Mouse (Mus musculus): ENCODE data around the gene Spag5. TPM values are rescaled to one million over a fixed set of nuclear protein-coding genes. Genes with fewer than 3 reads are reported as not detected.

The Spag5 gene
- total RNA-seq (2021) (under 1 TPM; 0.27 to 0.42 TPM), polyA plus RNA-seq (2012; rRNA removed) (0.64 and 0.94 TPM in 2 replicates)
- long read RNA-seq, result 0 reads

DNA sequence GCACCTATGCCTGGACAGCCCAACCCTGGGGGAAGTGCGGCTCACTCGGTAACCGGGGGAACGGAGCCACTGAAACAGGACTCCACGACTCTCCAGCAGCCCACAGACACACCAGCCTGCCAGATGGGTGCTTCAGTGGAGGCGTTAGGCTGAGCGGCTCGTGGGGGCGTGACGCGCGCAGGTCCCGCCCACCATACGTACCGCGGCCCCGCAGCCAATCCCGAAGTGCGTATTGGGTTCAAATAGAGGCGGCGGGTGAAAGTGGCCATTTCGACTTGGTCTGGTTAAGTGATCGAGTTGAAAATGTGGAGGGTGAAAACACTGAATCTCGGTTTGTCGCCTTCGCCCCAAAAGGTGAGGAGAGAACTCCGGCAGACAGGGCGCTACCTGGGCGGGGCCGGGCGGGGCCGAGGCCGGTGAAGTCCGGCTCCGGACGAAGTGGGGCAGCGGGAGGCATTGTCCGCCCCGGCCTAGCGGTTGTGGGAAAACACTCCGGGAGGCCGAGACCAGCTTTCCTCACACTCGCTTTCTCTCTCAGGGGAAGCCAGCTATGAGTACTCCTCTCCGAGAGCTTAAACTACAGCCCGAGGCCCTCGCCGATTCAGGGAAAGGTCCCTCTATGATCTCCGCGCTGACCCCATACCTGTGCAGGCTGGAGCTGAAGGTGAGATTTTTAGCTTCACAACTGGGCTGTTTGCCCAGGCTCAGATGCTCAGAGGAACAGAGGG, at the start of gene Spag5:
Spag5 (plus strand) TSS at position 173 of the 728 bp plus-strand sequence.
- Histone ChIP-seq H3K4me3 (peak within 1 kb of the TSS; percentile 73), H3K4me1 (ENCODE audit: control insufficient read depth, insufficient read depth, low read length) (no peaks in the 10 kb centered on the region), H3K9ac (ENCODE audit: low read depth, low read length) (peak within 1 kb of the TSS; percentile 66), H3K27me3 (ENCODE audit: control insufficient read depth, insufficient read depth, low read length) (no peaks in the 10 kb centered on the region), H3K27ac (no peak within 1 kb of the TSS; the same call in 1 of the 2 replicates), H3K79me2 (replicated peaks; ENCODE audit: control insufficient read depth, insufficient read depth, low read length) (no peaks in the 10 kb centered on the region), H3K36me3 (ENCODE audit: control insufficient read depth, insufficient read depth, low read length) (no peaks in the 10 kb centered on the region)
- intact Hi-C loops (cut with DNase I), result loop anchor here (5.0 kb wide), 1 partner anchor 46 kb away; no protein-coding TSS in a partner anchor
- under 1% methylated on average over 49 of the region's 49 CpGs for WGBS
- TF ChIP-seq CTCF (IDR thresholded peaks at IDR 0.05), result no peak
- TF ChIP-seq EP300 (IDR thresholded peaks at IDR 0.05; ENCODE audit: insufficient read depth, low read depth, low read length), result no peak
- no peak for TF ChIP-seq POLR2A (IDR thresholded peaks at IDR 0.05; ENCODE audit: insufficient read depth, low read depth, low read length)
- DNase-seq, result peak; percentile 91 to 92

DNA sequence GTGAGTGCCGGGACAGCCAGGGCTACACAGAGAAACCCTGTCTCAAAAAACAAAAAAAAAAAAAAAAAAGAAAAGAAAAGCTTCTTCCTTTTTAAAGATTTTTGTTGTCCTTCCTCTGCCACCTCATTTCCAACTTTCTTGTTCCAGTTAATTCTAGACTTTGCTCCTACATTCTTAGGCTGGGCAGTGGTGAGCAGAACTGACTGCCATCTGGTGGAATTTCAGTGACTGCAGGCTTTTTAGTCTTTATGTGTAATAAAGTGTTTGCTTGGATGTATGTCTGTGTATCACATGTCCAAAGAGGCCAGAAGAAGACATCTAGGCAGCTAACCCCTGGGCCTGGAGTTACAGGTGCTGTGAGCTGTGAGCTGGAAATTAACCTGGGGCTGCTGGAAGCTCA, 44.7 kb upstream of the Spag5 start:
- DNase-seq, result no peak

DNA sequence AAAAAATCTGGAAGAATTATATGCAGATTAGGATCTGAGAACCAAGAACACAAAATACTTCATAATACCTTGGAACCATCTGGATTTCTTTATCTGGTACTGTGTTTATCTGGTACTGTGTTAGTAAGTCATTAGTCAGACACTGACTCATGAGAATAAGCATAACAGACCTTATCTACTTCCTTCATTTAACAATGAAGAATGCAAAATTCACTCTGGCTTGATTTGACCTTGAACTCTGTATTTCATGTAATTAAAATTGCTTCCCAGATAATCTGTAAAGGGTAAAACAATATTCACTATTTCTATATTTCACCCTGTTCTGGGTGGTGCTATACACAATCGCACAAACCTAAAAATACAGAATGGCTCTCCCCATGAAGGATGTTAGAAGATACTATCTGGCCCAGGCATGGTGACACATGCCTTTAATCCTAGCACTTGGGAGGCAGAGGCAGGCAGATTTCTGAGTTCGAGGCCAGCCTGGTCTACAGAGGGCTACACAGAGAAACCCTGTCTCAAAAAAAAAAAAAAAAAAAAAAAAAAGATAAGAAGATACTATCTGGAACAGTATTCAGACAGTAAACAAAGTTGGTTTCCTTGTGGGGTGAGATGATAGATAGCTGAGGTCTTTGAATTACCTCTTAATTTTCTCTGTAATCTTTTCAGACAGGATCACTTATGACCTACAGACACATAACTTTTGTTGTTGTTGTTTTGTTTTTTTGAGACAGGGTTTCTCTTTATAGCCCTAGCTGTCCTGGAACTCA, 40.7 kb upstream of the Spag5 start:
- Histone ChIP-seq H3K27me3 (ENCODE audit: control insufficient read depth, insufficient read depth, low read length) (no peaks in the 10 kb centered on the region), H3K4me3 (peak overlapping the region; percentile 39), H3K79me2 (replicated peaks; ENCODE audit: control insufficient read depth, insufficient read depth, low read length) (peaks cover 1% of the 10 kb centered on the region; the same call in 1 of the 2 replicates), H3K36me3 (ENCODE audit: control insufficient read depth, insufficient read depth, low read length) (peaks cover 27% of the 10 kb centered on the region), H3K27ac (peak overlapping the region; percentile 48; the same call in 1 of the 2 replicates), H3K4me1 (ENCODE audit: control insufficient read depth, insufficient read depth, low read length) (peaks cover 1% of the 10 kb centered on the region), H3K9ac (ENCODE audit: low read depth, low read length) (no peak overlapping the region)
- TF ChIP-seq CTCF (IDR thresholded peaks at IDR 0.05) (no peak), EP300 (IDR thresholded peaks at IDR 0.05; ENCODE audit: insufficient read depth, low read depth, low read length) (no peak), POLR2A (IDR thresholded peaks at IDR 0.05; ENCODE audit: insufficient read depth, low read depth, low read length) (no peak)
- 78% methylated on average over 2 of the region's 2 CpGs for WGBS
- intact Hi-C loops (cut with DNase I), result loop anchor here (1.0 to 5.0 kb wide), 3 partner anchors 14 to 87 kb away; partner anchors contain the start of gene Pigs
- DNase-seq, result no peak

More for the DNA sequence above, 44.7 kb upstream of the Spag5 start:
- Histone ChIP-seq H3K9ac (ENCODE audit: low read depth, low read length) (no peak overlapping the region), H3K4me3 (no peak overlapping the region), H3K27ac (no peak overlapping the region), H3K4me1 (ENCODE audit: control insufficient read depth, insufficient read depth, low read length) (no peaks in the 10 kb centered on the region), H3K36me3 (ENCODE audit: control insufficient read depth, insufficient read depth, low read length) (no peaks in the 10 kb centered on the region), H3K27me3 (ENCODE audit: control insufficient read depth, insufficient read depth, low read length) (no peaks in the 10 kb centered on the region), H3K79me2 (replicated peaks; ENCODE audit: control insufficient read depth, insufficient read depth, low read length) (0 out of 2 replicates have a peak, but pooled peaks cover 1% of the 10 kb centered on the region)
- 100% methylated on average over 1 of the region's 1 CpGs for WGBS
- intact Hi-C loops (cut with DNase I), result no loop called here
- no peak for TF ChIP-seq EP300 (IDR thresholded peaks at IDR 0.05; ENCODE audit: insufficient read depth, low read depth, low read length)
- peak; percentile 39 for TF ChIP-seq CTCF (IDR thresholded peaks at IDR 0.05)
- no peak for TF ChIP-seq POLR2A (IDR thresholded peaks at IDR 0.05; ENCODE audit: insufficient read depth, low read depth, low read length)

DNA sequence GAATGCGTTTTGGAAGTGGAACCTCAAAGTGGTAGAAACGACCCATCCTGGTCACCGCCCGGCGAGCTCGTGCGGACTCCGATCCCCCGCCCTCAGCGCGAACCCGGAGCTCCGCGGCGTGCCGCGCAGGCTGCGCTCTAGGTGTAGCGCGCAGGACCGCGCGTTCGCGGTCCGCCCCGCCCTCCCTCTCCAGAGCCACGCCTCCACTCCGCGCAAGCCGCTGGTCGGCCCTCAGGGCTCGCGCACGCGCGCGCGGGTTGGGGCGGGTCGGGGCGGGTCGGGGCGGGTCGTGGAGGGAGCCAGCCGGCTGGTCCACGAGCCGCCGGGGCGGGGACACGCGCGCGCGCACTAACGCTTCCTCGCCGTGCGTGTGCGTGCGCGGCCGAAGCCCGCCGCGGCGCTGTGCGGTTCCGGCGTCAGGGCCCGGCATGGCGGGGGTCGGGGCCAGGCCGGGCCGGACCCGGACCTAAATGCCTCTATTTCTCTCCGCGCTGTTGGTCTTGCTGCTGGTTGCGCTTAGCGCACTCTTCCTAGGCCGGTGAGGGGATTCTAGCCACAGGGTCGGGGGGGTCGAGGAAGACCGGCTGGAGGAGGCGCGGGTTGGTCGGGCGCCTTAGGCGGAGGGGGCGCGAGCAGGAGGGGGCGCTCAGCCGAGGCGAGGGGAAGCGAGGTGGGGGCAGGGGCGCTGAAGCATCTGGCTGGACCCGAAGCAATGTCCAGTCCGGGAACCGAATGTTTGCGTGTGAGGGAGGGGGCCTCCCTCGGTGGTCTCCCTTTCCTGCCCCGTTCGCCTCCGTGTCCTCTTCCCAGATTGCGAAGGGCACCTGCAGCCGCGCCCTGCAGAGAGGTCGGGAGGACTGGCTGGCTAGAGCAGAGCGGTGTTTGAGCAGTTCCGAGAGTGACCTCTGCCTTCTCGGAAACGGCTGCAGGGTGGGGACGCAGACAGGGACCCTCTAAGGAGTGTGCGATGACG, 39.7 kb upstream of the Spag5 start, which contains the start of gene 2610507B11Rik:
2610507B11Rik (plus strand) TSS at position 373 of the 973 bp plus-strand sequence.
- H3K9ac ChIP-seq (ENCODE audit: low read depth, low read length), result peak within 1 kb of the TSS; percentile 96
- WGBS, result under 1% methylated on average over 112 of the region's 115 CpGs
- H3K4me1 ChIP-seq (ENCODE audit: control insufficient read depth, insufficient read depth, low read length), result peaks cover 1% of the 10 kb centered on the region
- H3K36me3 ChIP-seq (ENCODE audit: control insufficient read depth, insufficient read depth, low read length), result peaks cover 27% of the 10 kb centered on the region
- peak within 1 kb of the TSS; percentile 90 for H3K27ac ChIP-seq
- H3K27me3 ChIP-seq (ENCODE audit: control insufficient read depth, insufficient read depth, low read length), result no peaks in the 10 kb centered on the region
- peaks cover 1% of the 10 kb centered on the region; the same call in 1 of the 2 replicates for H3K79me2 ChIP-seq (replicated peaks; ENCODE audit: control insufficient read depth, insufficient read depth, low read length)
- DNase-seq, result peak; percentile 95 to 96
- H3K4me3 ChIP-seq, result peak within 1 kb of the TSS; percentile 90
- intact Hi-C loops (cut with DNase I), result loop anchor here (5.0 kb wide), 2 partner anchors 66 to 86 kb away; partner anchors contain the start of gene Pigs
- peak; percentile 78 for TF ChIP-seq POLR2A (IDR thresholded peaks at IDR 0.05; ENCODE audit: insufficient read depth, low read depth, low read length)
- no peak for TF ChIP-seq EP300 (IDR thresholded peaks at IDR 0.05; ENCODE audit: insufficient read depth, low read depth, low read length)
- TF ChIP-seq CTCF (IDR thresholded peaks at IDR 0.05), result 0 out of 2 replicates have a peak, but pooled peaks have one; percentile 1

DNA sequence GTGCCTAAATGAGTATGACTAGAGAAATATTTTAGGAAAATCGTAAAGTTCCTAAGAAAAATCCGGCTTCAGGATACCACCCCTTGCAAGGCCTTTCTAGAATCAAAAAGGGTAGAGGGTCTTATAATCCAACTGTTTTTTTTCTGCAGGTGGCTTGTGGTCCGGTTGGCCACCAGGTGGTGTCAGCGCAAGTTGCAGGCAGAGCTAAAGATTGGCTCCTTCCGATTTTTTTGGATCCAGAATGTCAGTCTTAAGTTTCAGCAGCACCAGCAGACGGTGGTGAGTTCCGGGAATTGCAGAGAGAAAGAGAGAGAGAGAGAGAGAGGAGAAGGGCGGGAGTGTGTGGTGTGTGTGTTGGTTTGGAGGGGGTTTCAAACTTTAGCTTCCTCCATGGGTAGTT, 38.8 kb upstream of the Spag5 start:
- intact Hi-C loops (cut with DNase I), result loop anchor here (5.0 kb wide), 2 partner anchors 65 to 85 kb away; partner anchors contain the start of gene Pigs
- peak; percentile 48 to 52 for DNase-seq
- Histone ChIP-seq H3K9ac (ENCODE audit: low read depth, low read length) (no peak overlapping the region; the same call in 1 of the 2 replicates), H3K4me3 (peak overlapping the region; percentile 90), H3K79me2 (replicated peaks; ENCODE audit: control insufficient read depth, insufficient read depth, low read length) (peaks cover 1% of the 10 kb centered on the region; the same call in 1 of the 2 replicates), H3K4me1 (ENCODE audit: control insufficient read depth, insufficient read depth, low read length) (peaks cover 1% of the 10 kb centered on the region), H3K27me3 (ENCODE audit: control insufficient read depth, insufficient read depth, low read length) (no peaks in the 10 kb centered on the region), H3K36me3 (ENCODE audit: control insufficient read depth, insufficient read depth, low read length) (peaks cover 27% of the 10 kb centered on the region), H3K27ac (peak overlapping the region; percentile 90; the same call in 1 of the 2 replicates)
- WGBS, result 3% methylated on average over 8 of the region's 8 CpGs
- TF ChIP-seq EP300 (IDR thresholded peaks at IDR 0.05; ENCODE audit: insufficient read depth, low read depth, low read length), result no peak
- peak; percentile 76 for TF ChIP-seq CTCF (IDR thresholded peaks at IDR 0.05)

Data from heart, adult 2 months (tissue).